Mouse (Mus musculus): ENCODE measurements at regions not wholly inside any gene's neighbourhood (a gene's known extent, or its start where the extent isn't known, plus 50 kb on each side); places are given as distances from the start of the nearest gene placed in this dataset.

DNA sequence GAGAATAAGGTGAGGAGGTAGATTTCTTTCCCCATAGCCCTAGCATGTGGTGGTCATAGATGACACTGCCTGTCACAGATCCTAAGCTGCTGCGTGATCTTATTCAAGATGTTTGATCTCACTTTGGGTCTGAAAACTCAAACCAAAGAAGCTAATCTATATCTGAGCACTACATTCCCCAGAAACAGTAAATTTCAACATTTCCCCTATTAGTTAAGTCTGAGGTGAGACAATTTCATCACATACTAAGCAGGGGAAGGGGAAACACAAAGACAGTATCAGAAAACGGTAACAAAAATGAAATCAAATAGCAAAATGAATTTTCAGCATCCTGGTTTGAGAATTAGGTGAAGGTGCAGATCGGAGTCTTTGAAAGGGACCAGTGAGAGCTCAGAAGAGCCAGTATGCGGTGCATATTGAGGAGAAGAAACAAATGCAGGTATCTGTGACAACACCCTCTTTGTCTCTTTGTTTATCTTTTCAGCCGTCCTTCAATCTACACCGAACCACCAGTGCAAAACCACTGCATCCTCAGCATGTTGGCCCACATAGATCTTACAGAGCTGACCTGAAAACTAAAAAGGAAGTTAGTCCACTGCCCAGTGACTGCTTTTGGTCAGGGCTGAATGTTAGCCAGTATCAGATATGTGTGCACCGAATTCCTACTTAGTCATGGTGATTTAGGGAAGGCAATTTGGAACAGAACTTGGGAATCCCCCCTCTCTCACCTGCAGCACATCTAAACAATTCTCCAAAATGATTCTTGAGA lies 247.0 kb downstream of the Ets1 start:
- Histone ChIP-seq H3K36me3 (ENCODE audit: insufficient read depth, low read length) (no peaks in the 10 kb centered on the region), H3K4me3 (replicated peaks; ENCODE audit: low read length) (no peak overlapping the region), H3K27me3 (ENCODE audit: insufficient read depth, low read length) (no peaks in the 10 kb centered on the region), H3K4me1 (replicated peaks; ENCODE audit: low read depth, low read length) (peaks cover 15% of the 10 kb centered on the region), H3K9me3 (ENCODE audit: low read length) (no peaks in the 10 kb centered on the region)
- TF ChIP-seq POU5F1 (IDR thresholded peaks at IDR 0.05; ENCODE audit: borderline replicate concordance, low read length) (no peak), NANOG (IDR thresholded peaks at IDR 0.05; ENCODE audit: borderline replicate concordance, low read length) (no peak), CTCF (conservative IDR thresholded peaks at IDR 0.05; ENCODE audit: low read length) (no peak)

DNA sequence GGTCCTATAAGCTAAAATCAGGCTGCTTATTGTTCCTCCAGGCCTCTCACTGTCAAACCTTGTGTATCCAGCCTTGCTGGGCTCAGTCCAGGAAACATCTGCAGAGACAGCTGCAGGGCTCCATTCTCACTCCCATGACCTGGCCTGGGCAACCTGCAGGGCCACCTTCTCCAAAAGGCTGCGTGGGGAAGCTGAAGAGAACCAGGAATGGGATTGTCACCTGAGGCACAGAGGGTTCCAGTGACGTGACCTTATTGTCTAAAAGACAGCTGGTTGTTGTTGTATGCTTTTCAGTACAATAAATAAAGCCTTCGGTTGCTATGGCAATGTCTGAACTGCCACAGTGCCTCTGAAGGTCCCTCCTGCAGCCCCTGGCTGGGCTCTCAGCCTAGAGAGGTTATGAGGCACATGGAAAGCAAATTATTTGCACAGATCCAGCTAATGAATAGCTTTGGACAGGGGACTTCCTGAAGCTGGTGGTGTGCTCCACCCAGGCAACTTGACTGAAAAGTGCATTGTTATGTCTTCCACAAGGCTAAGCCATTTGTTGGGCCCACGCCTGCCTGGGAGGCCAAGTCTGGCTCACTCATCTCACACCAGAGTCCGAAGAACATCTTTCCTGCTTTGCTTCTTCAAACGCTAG lies 250.1 kb downstream of the Ets1 start:
- H3K4me1 ChIP-seq (replicated peaks; ENCODE audit: low read depth, low read length) = peaks cover 15% of the 10 kb centered on the region
- no peaks in the 10 kb centered on the region for H3K36me3 ChIP-seq (ENCODE audit: insufficient read depth, low read length)
- no peak overlapping the region for H3K4me3 ChIP-seq (replicated peaks; ENCODE audit: low read length)
- H3K27me3 ChIP-seq (ENCODE audit: insufficient read depth, low read length) = no peaks in the 10 kb centered on the region
- H3K9me3 ChIP-seq (ENCODE audit: low read length) = no peaks in the 10 kb centered on the region
- no peak for TF ChIP-seq CTCF (conservative IDR thresholded peaks at IDR 0.05; ENCODE audit: low read length)
- TF ChIP-seq NANOG (IDR thresholded peaks at IDR 0.05; ENCODE audit: borderline replicate concordance, low read length) = no peak
- TF ChIP-seq POU5F1 (IDR thresholded peaks at IDR 0.05; ENCODE audit: borderline replicate concordance, low read length) = no peak

GRCm38 (mm10) chr9:32899801-32900200 lies 263.8 kb downstream of the Ets1 start:
- H3K4me3 ChIP-seq (replicated peaks; ENCODE audit: low read length) = no peak overlapping the region
- no peaks in the 10 kb centered on the region for H3K36me3 ChIP-seq (ENCODE audit: insufficient read depth, low read length)
- no peaks in the 10 kb centered on the region for H3K9me3 ChIP-seq (ENCODE audit: low read length)
- no peaks in the 10 kb centered on the region for H3K27me3 ChIP-seq (ENCODE audit: insufficient read depth, low read length)
- H3K4me1 ChIP-seq (replicated peaks; ENCODE audit: low read depth, low read length) = peaks cover 10% of the 10 kb centered on the region
- TF ChIP-seq NANOG (IDR thresholded peaks at IDR 0.05; ENCODE audit: borderline replicate concordance, low read length) = no peak
- no peak for TF ChIP-seq CTCF (conservative IDR thresholded peaks at IDR 0.05; ENCODE audit: low read length)
- TF ChIP-seq POU5F1 (IDR thresholded peaks at IDR 0.05; ENCODE audit: borderline replicate concordance, low read length) = no peak

- Histone ChIP-seq H3K4me1 (replicated peaks; ENCODE audit: low read depth, low read length) (peaks cover 10% of the 10 kb centered on the region), H3K4me3 (replicated peaks; ENCODE audit: low read length) (no peak overlapping the region), H3K27me3 (ENCODE audit: insufficient read depth, low read length) (no peaks in the 10 kb centered on the region), H3K9me3 (ENCODE audit: low read length) (no peaks in the 10 kb centered on the region), H3K36me3 (ENCODE audit: insufficient read depth, low read length) (no peaks in the 10 kb centered on the region)
- TF ChIP-seq CTCF (conservative IDR thresholded peaks at IDR 0.05; ENCODE audit: low read length) = no peak
- TF ChIP-seq NANOG (IDR thresholded peaks at IDR 0.05; ENCODE audit: borderline replicate concordance, low read length) = no peak
- TF ChIP-seq POU5F1 (IDR thresholded peaks at IDR 0.05; ENCODE audit: borderline replicate concordance, low read length) = no peak
Observed at GRCm38 (mm10) chr9:32901287-32901686, 265.3 kb downstream of the Ets1 start.

- Histone ChIP-seq H3K27me3 (ENCODE audit: insufficient read depth, low read length) (no peaks in the 10 kb centered on the region), H3K9me3 (ENCODE audit: low read length) (no peaks in the 10 kb centered on the region), H3K36me3 (ENCODE audit: insufficient read depth, low read length) (no peaks in the 10 kb centered on the region), H3K4me1 (replicated peaks; ENCODE audit: low read depth, low read length) (peaks cover 6% of the 10 kb centered on the region), H3K4me3 (replicated peaks; ENCODE audit: low read length) (no peak overlapping the region)
- TF ChIP-seq POU5F1 (IDR thresholded peaks at IDR 0.05; ENCODE audit: borderline replicate concordance, low read length) (no peak), NANOG (IDR thresholded peaks at IDR 0.05; ENCODE audit: borderline replicate concordance, low read length) (no peak), CTCF (conservative IDR thresholded peaks at IDR 0.05; ENCODE audit: low read length) (no peak)
Observed at GRCm38 (mm10) chr9:32906233-32906872, 270.3 kb downstream of the Ets1 start.

DNA sequence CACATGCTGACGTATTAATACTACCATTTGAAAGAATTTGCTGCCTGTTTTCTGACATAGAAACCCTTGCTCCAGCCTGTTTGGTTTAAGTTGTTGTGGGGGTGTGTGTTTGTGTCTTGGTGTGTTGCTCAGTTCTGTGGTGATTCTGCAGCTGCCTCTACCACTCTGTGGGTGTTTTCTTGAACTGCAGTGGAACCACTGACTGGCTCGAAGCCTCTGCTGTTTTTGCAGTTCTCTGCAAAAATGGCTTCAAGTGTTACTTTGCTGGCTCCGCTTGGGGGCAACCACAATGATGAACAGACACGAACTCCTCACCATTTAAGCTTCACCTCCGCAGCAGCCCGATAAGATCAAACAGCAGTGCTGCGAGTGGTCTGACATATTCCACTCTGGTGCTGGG lies 274.6 kb downstream of the Ets1 start:
- H3K9me3 ChIP-seq (ENCODE audit: low read length) = no peaks in the 10 kb centered on the region
- no peaks in the 10 kb centered on the region for H3K27me3 ChIP-seq (ENCODE audit: insufficient read depth, low read length)
- no peaks in the 10 kb centered on the region for H3K4me1 ChIP-seq (replicated peaks; ENCODE audit: low read depth, low read length)
- no peak overlapping the region for H3K4me3 ChIP-seq (replicated peaks; ENCODE audit: low read length)
- H3K36me3 ChIP-seq (ENCODE audit: insufficient read depth, low read length) = no peaks in the 10 kb centered on the region
- TF ChIP-seq POU5F1 (IDR thresholded peaks at IDR 0.05; ENCODE audit: borderline replicate concordance, low read length) (no peak), CTCF (conservative IDR thresholded peaks at IDR 0.05; ENCODE audit: low read length) (no peak), NANOG (IDR thresholded peaks at IDR 0.05; ENCODE audit: borderline replicate concordance, low read length) (no peak)

DNA sequence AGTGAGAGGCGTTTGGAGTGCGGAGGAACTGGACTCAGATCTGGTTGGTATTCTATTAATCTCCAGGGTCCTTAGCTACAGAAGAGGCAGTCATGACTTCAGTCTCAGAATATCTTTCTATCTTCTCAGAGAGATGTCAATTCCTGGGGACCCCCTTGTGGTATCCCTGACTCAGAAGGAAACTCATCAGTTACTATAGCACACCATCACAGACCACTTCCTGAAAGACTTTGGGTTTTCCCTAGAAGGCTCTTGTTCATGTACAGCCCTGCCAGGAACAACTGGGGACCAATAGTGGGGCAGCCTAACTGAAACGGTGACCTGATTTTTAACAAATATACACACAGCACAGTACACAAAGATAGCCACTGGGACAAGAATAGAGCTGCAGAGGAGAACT lies 279.6 kb downstream of the Ets1 start:
- no peaks in the 10 kb centered on the region for H3K27me3 ChIP-seq (ENCODE audit: insufficient read depth, low read length)
- no peaks in the 10 kb centered on the region for H3K9me3 ChIP-seq (ENCODE audit: low read length)
- no peaks in the 10 kb centered on the region for H3K4me1 ChIP-seq (replicated peaks; ENCODE audit: low read depth, low read length)
- no peaks in the 10 kb centered on the region for H3K36me3 ChIP-seq (ENCODE audit: insufficient read depth, low read length)
- H3K4me3 ChIP-seq (replicated peaks; ENCODE audit: low read length) = no peak overlapping the region
- TF ChIP-seq POU5F1 (IDR thresholded peaks at IDR 0.05; ENCODE audit: borderline replicate concordance, low read length) = no peak
- TF ChIP-seq NANOG (IDR thresholded peaks at IDR 0.05; ENCODE audit: borderline replicate concordance, low read length) = no peak
- no peak for TF ChIP-seq CTCF (conservative IDR thresholded peaks at IDR 0.05; ENCODE audit: low read length)

GRCm38 (mm10) chr9:32916731-32917130 lies 280.7 kb downstream of the Ets1 start:
- Histone ChIP-seq H3K4me1 (replicated peaks; ENCODE audit: low read depth, low read length) (no peaks in the 10 kb centered on the region), H3K36me3 (ENCODE audit: insufficient read depth, low read length) (no peaks in the 10 kb centered on the region), H3K9me3 (ENCODE audit: low read length) (no peaks in the 10 kb centered on the region), H3K4me3 (replicated peaks; ENCODE audit: low read length) (no peak overlapping the region), H3K27me3 (ENCODE audit: insufficient read depth, low read length) (no peaks in the 10 kb centered on the region)
- TF ChIP-seq POU5F1 (IDR thresholded peaks at IDR 0.05; ENCODE audit: borderline replicate concordance, low read length) (no peak), NANOG (IDR thresholded peaks at IDR 0.05; ENCODE audit: borderline replicate concordance, low read length) (no peak), CTCF (conservative IDR thresholded peaks at IDR 0.05; ENCODE audit: low read length) (no peak)
